Mouse (Mus musculus) thymus, adult 2 months (tissue): ENCODE data around the gene Stxbp4. TPM values are rescaled to one million over a fixed set of nuclear protein-coding genes. Genes with fewer than 3 reads are reported as not detected.

Source experiments
- DNase-seq: peaks from one replicate; pipeline ENCODE4 v3.0.0; 2021
- H3K27ac ChIP-seq: fragments of 200-500 bp; 2 replicates; pipeline ENCODE4 v1.5.1; 2012; ENCODE audit warnings: low read length, control low read depth; ENCODE audit not compliant: control insufficient read depth, insufficient read depth
- H3K27me3 ChIP-seq: fragments of 200-500 bp; 2 replicates; pipeline ENCODE4 v1.6.1; 2012; ENCODE audit warnings: mild to moderate bottlenecking, low read length, moderate library complexity, mixed read lengths; ENCODE audit not compliant: control insufficient read depth, insufficient read depth
- H3K36me3 ChIP-seq: fragments of 200-500 bp; 2 replicates; pipeline ENCODE4 v1.6.1; 2012; ENCODE audit warnings: mild to moderate bottlenecking, low read length, moderate library complexity; ENCODE audit not compliant: control insufficient read depth, insufficient read depth
- H3K4me1 ChIP-seq: fragments of 200-500 bp; replicated peaks from 2 replicates; pipeline ENCODE4 v1.6.1; 2012; ENCODE audit warnings: low read length; ENCODE audit not compliant: control insufficient read depth, insufficient read depth
- H3K4me3 ChIP-seq: fragments of 200-500 bp; 2 replicates; pipeline ENCODE4 v1.5.1; 2012; ENCODE audit warnings: mild to moderate bottlenecking, low read length, control low read depth, moderate library complexity; ENCODE audit not compliant: control insufficient read depth, insufficient read depth
- CTCF ChIP-seq: fragments of 200-500 bp; IDR thresholded peaks from 2 replicates; pipeline ENCODE4 v1.5.1; 2012; ENCODE audit warnings: mild to moderate bottlenecking, control low read depth, low read length, moderate library complexity, borderline replicate concordance; ENCODE audit not compliant: control insufficient read depth, poor library complexity, insufficient read depth; ENCODE audit errors: extremely low read depth
- POLR2A ChIP-seq: fragments of 200-500 bp; IDR thresholded peaks from 2 replicates; pipeline ENCODE4 v1.6.1; 2012; ENCODE audit warnings: mild to moderate bottlenecking, low read length, control low read depth, moderate library complexity; ENCODE audit not compliant: control insufficient read depth, poor library complexity, insufficient read depth; ENCODE audit errors: extremely low read depth
- WGBS: fragments of 180-500 bp; shearing (Covaris S2); methylation state at CpG from one replicate; pipeline ENCODE4 v1.1.7; 2018; 5-methylcytosine and 5-hydroxymethylcytosine counted together
- polyA plus RNA-seq: library from polyadenylated mRNA; depleted of rRNA; stranded (reverse); fragments of >200 nt; gene quantifications from 2 replicates; pipeline ENCODE4 v1.2.3, GENCODE M21; 2012; rRNA removed

The Stxbp4 gene
- 4.0 and 4.1 TPM in 2 replicates for polyA plus RNA-seq

- no peaks in the 10 kb centered on the region for H3K27me3 ChIP-seq
These were observed at the start of gene Stxbp4, which contains the start of gene Cox11 for GRCm38 (mm10) chr11:90637440-90638311. Gene Stxbp4 (minus strand): TSS chr11:90638084. Gene Cox11 (plus strand): TSS chr11:90638173.

GRCm38 (mm10) chr11:90687040-90687439, 49.2 kb upstream of the Stxbp4 start:
- Histone ChIP-seq H3K27ac (no peak overlapping the region), H3K27me3 (no peaks in the 10 kb centered on the region), H3K4me3 (0 out of 2 replicates have a peak overlapping the region, but pooled peaks have one; percentile 2), H3K4me1 (no peaks in the 10 kb centered on the region), H3K36me3 (no peaks in the 10 kb centered on the region)
- WGBS: 4% methylated on average over 17 of the region's 17 CpGs
- DNase-seq: no peak
- TF ChIP-seq POLR2A: no peak
- TF ChIP-seq CTCF: no peak

More at GRCm38 (mm10) chr11:90637440-90638311, at the start of gene Stxbp4, which contains the start of gene Cox11:
- Histone ChIP-seq H3K4me3 (peak within 1 kb of the TSS; percentile 84), H3K4me1 (no peaks in the 10 kb centered on the region), H3K27ac (peak within 1 kb of the TSS; percentile 41; the same call in 1 of the 2 replicates), H3K36me3 (peaks cover 5% of the 10 kb centered on the region; the same call in 1 of the 2 replicates)
- DNase-seq: peak; percentile 91
- TF ChIP-seq POLR2A (peak; percentile 79), CTCF (peak; percentile 90)
- WGBS: under 1% methylated on average over 48 of the region's 48 CpGs

- Histone ChIP-seq H3K27ac (no peak overlapping the region), H3K4me1 (no peaks in the 10 kb centered on the region), H3K36me3 (no peaks in the 10 kb centered on the region), H3K4me3 (no peak overlapping the region), H3K27me3 (no peaks in the 10 kb centered on the region)
- TF ChIP-seq CTCF (no peak), POLR2A (no peak)
- no peak for DNase-seq
- 84% methylated on average over 13 of the region's 13 CpGs for WGBS
These were observed 48.6 kb upstream of the Stxbp4 start for GRCm38 (mm10) chr11:90686287-90687025.

GRCm38 (mm10) chr11:90685196-90685595, 47.3 kb upstream of the Stxbp4 start:
- no peak for DNase-seq
- no peak overlapping the region for H3K27ac ChIP-seq
- H3K4me1 ChIP-seq: no peaks in the 10 kb centered on the region
- WGBS: 78% methylated on average over 6 of the region's 6 CpGs
- no peak overlapping the region for H3K4me3 ChIP-seq
- H3K36me3 ChIP-seq: no peaks in the 10 kb centered on the region
- H3K27me3 ChIP-seq: no peaks in the 10 kb centered on the region
- TF ChIP-seq POLR2A (no peak), CTCF (no peak)

GRCm38 (mm10) chr11:90684765-90685164, 46.9 kb upstream of the Stxbp4 start:
- 10% methylated on average over 6 of the region's 6 CpGs for WGBS
- no peak for DNase-seq
- Histone ChIP-seq H3K4me1 (no peaks in the 10 kb centered on the region), H3K27ac (no peak overlapping the region), H3K27me3 (no peaks in the 10 kb centered on the region), H3K4me3 (no peak overlapping the region), H3K36me3 (no peaks in the 10 kb centered on the region)
- TF ChIP-seq POLR2A (no peak), CTCF (no peak)

GRCm38 (mm10) chr11:90681171-90681570, 43.3 kb upstream of the Stxbp4 start:
- no peak for DNase-seq
- Histone ChIP-seq H3K27ac (no peak overlapping the region), H3K4me3 (no peak overlapping the region), H3K4me1 (no peaks in the 10 kb centered on the region), H3K36me3 (no peaks in the 10 kb centered on the region), H3K27me3 (no peaks in the 10 kb centered on the region)
- no peak for TF ChIP-seq POLR2A
- no peak for TF ChIP-seq CTCF
